Mouse (Mus musculus) limb, embryonic 11.5 days (tissue): ENCODE data around the gene Gm364. TPM values are rescaled to one million over a fixed set of nuclear protein-coding genes. Genes with fewer than 3 reads are reported as not detected.

Source experiments
- ATAC-seq: fragments of 200-750 bp; cut with Nextera tagmentation; 2 replicates; pipeline ENCODE4 v1.8.0; 2017; ENCODE audit warnings: low read depth; ENCODE audit not compliant: insufficient number of reproducible peaks, low FRiP score, low TSS enrichment
- DNase-seq: peaks from one replicate; pipeline ENCODE4 v3.0.0-alpha.2; 2015; ENCODE audit warnings: low spot score
- H3K27ac ChIP-seq: fragments of 300-500 bp; sonication (generic); replicated peaks from 2 replicates; pipeline ENCODE4 v1.5.1; 2014; ENCODE audit warnings: low read depth, mild to moderate bottlenecking, low read length
- H3K27me3 ChIP-seq: fragments of 300-500 bp; sonication (generic); 2 replicates; pipeline ENCODE4 v1.6.1; 2014; ENCODE audit warnings: mild to moderate bottlenecking, low read length, mixed read lengths; ENCODE audit not compliant: control insufficient read depth, insufficient read depth
- H3K36me3 ChIP-seq: fragments of 300-500 bp; sonication (generic); 2 replicates; pipeline ENCODE4 v1.6.1; 2014; ENCODE audit warnings: mild to moderate bottlenecking, low read length, moderate library complexity, mixed read lengths; ENCODE audit not compliant: control insufficient read depth, insufficient read depth
- H3K4me1 ChIP-seq: fragments of 300-500 bp; sonication (generic); 2 replicates; pipeline ENCODE4 v1.6.1; 2014; ENCODE audit warnings: low read length, mixed read lengths; ENCODE audit not compliant: control insufficient read depth, insufficient read depth
- H3K4me2 ChIP-seq: fragments of 300-500 bp; sonication (generic); 2 replicates; pipeline ENCODE4 v1.6.1; 2014; ENCODE audit warnings: low read depth, mild to moderate bottlenecking, moderate library complexity; ENCODE audit not compliant: severe bottlenecking
- H3K4me3 ChIP-seq: fragments of 300-500 bp; sonication (generic); 2 replicates; pipeline ENCODE4 v1.5.1; 2014; ENCODE audit warnings: low read depth, low read length
- H3K9ac ChIP-seq: fragments of 300-500 bp; sonication (generic); 2 replicates; pipeline ENCODE4 v1.6.1; 2014; ENCODE audit warnings: mild to moderate bottlenecking, low read length
- H3K9me3 ChIP-seq: fragments of 300-500 bp; sonication (generic); 2 replicates; pipeline ENCODE4 v1.6.1; 2016; ENCODE audit warnings: low read length; ENCODE audit not compliant: control insufficient read depth
- WGBS: fragments of 180-500 bp; shearing (Covaris S2); extraction: QIAGEN DNeasy Blood & Tissue Kit; methylation state at CpG from one replicate; pipeline ENCODE4 v1.1.7; 2014; 5-methylcytosine and 5-hydroxymethylcytosine counted together
- polyA plus RNA-seq: library from polyadenylated mRNA; unstranded; fragments of >200 nt; fragmentation: Nextera tagmentation; extraction: Ambion mirVana; gene quantifications from 2 replicates; pipeline ENCODE4 v1.2.1, GENCODE M21; 2014

Gm364 gene
- polyA plus RNA-seq, 1 experiment from 2014 or later, result not detected

- Histone ChIP-seq H3K27me3 (no peaks in the 10 kb centered on the region), H3K9ac (no peak overlapping the region), H3K4me1 (no peaks in the 10 kb centered on the region), H3K9me3 (no peaks in the 10 kb centered on the region), H3K4me2 (no peak overlapping the region), H3K4me3 (no peak overlapping the region), H3K27ac (no peak overlapping the region), H3K36me3 (no peaks in the 10 kb centered on the region)
- no peak for ATAC-seq
- peak; percentile 54 for DNase-seq
- WGBS, result 39% methylated on average over 28 of the region's 28 CpGs
Observed at GRCm38 (mm10) chrX:57521117-57522095, 112.5 kb downstream of the Gm364 start.

Other genes with a start within 250 kb of the Gm364 start
- not detected in 2 replicates for gene Cd40lg, start 197.0 kb upstream of the Gm364 start, polyA plus RNA-seq
- 1.7 and 2.9 TPM in 2 replicates for gene Arhgef6, start 70.4 kb upstream of the Gm364 start, polyA plus RNA-seq
- 204 and 209 TPM in 2 replicates for gene Rbmx, start 16.1 kb upstream of the Gm364 start, polyA plus RNA-seq
- not detected in 2 replicates for gene Gpr101, start 94.6 kb downstream of the Gm364 start, polyA plus RNA-seq